Mouse (Mus musculus) heart, adult 2 months (tissue): ENCODE measurements around the gene Kel. TPM values are rescaled to one million over a fixed set of nuclear protein-coding genes. Genes with fewer than 3 reads are reported as not detected.

ENCODE experiments used
- DNase-seq, 2 experiments: peaks; one replicate each; pipeline ENCODE4 v3.0.0; 2021
- H3K27ac ChIP-seq: fragments of 200-600 bp; 2 replicates; pipeline ENCODE4 v1.8.1; 2022
- H3K27me3 ChIP-seq: fragments of 200-500 bp; 2 replicates; pipeline ENCODE4 v1.6.1; 2012; ENCODE audit warnings: mild to moderate bottlenecking, low read length, inconsistent platforms, mixed read lengths; ENCODE audit not compliant: control insufficient read depth, insufficient read depth
- H3K36me3 ChIP-seq: fragments of 200-500 bp; 2 replicates; pipeline ENCODE4 v1.6.1; 2012; ENCODE audit warnings: low read length, inconsistent platforms; ENCODE audit not compliant: control insufficient read depth, insufficient read depth
- H3K4me1 ChIP-seq: fragments of 200-500 bp; 2 replicates; pipeline ENCODE4 v1.6.1; 2011; ENCODE audit warnings: low read length; ENCODE audit not compliant: control insufficient read depth, insufficient read depth
- H3K4me3 ChIP-seq: fragments of 200-600 bp; 2 replicates; pipeline ENCODE4 v1.8.1; 2022
- H3K79me2 ChIP-seq: fragments of 200-500 bp; replicated peaks from 2 replicates; pipeline ENCODE4 v1.6.1; 2012; ENCODE audit warnings: mild to moderate bottlenecking, inconsistent platforms, low read length, moderate library complexity, mixed read lengths; ENCODE audit not compliant: control insufficient read depth, insufficient read depth
- H3K9ac ChIP-seq: fragments of 200-500 bp; 2 replicates; pipeline ENCODE4 v1.6.1; 2012; ENCODE audit warnings: low read depth, mild to moderate bottlenecking, control low read depth, inconsistent platforms, low read length, mixed read lengths
- CTCF ChIP-seq: fragments of 200-600 bp; IDR thresholded peaks from 2 replicates; pipeline ENCODE4 v1.8.1; 2022; ENCODE audit warnings: antibody characterized with exemption, mild to moderate bottlenecking, moderate library complexity
- EP300 ChIP-seq: fragments of 200-500 bp; IDR thresholded peaks from 2 replicates; pipeline ENCODE4 v1.6.1; 2011; ENCODE audit warnings: low read depth, low read length, control low read depth; ENCODE audit not compliant: insufficient read depth
- POLR2A ChIP-seq: fragments of 200-500 bp; IDR thresholded peaks from 2 replicates; pipeline ENCODE4 v1.6.1; 2011; ENCODE audit warnings: mild to moderate bottlenecking, low read depth, low read length, control low read depth; ENCODE audit not compliant: insufficient read depth
- WGBS: fragments of 180-500 bp; shearing (Covaris S2); methylation state at CpG from one replicate; pipeline ENCODE4 v1.1.7; 2018; 5-methylcytosine and 5-hydroxymethylcytosine counted together
- intact Hi-C: fragments of 180-260 bp; cut with DNase I; formaldehyde crosslinking; loops from one replicate; pipeline ENCODE4 v1.15.1; 2025
- polyA plus RNA-seq: library from polyadenylated mRNA; depleted of rRNA; stranded (reverse); fragments of >200 nt; gene quantifications from 2 replicates; pipeline ENCODE4 v1.2.3, GENCODE M21; 2012; rRNA removed
- total RNA-seq, 2 experiments: library from RNA; stranded (reverse); gene quantifications; 2 replicates each; pipeline ENCODE4 v1.2.3; 2021

The Kel gene
- total and polyA plus RNA-seq, 3 experiments: 0.16 to 0.27 TPM; not detected in 1

DNA sequence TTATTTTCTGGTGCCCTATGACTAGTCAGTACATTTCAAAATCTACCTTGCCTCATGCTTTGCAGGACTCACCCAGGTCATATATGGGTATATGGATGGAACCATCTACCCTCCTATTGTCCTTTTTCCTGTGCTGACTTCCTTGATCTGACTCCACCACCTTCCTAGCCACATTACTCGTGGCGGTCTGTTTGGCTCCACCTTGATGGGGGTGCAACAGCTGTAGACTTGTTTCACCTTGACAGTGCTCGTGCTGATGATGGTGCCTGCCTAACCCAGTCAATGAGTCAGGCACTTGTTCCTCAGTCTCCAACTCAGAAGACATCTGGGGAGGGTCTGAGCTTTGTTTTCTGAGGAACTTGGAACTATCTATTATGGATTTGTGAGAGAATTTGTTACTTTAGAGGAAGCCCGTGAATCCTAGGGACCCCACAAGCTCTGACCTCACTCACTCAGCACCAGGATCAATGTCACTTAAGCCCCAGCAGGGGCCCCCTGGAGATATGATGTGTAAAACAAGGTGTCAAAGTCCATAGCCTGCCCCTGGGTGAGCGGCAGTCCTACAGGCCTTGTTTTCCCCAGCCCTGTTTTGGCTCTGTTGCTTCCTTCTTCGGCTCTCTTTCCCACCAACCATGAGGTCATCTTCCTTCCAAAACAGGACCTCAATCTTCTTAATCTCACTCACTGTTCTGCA, 62.8 kb downstream of the Kel start:
- DNase-seq: no peak
- H3K27me3 ChIP-seq: no peaks in the 10 kb centered on the region
- H3K4me3 ChIP-seq: no peak overlapping the region
- no peaks in the 10 kb centered on the region for H3K4me1 ChIP-seq
- 44% methylated on average over 6 of the region's 6 CpGs for WGBS
- intact Hi-C loops: no loop called here
- no peaks in the 10 kb centered on the region for H3K36me3 ChIP-seq
- H3K79me2 ChIP-seq: no peaks in the 10 kb centered on the region
- TF ChIP-seq CTCF (no peak), EP300 (no peak), POLR2A (no peak)
- no peak overlapping the region for H3K27ac ChIP-seq
- H3K9ac ChIP-seq: no peak overlapping the region

- Histone ChIP-seq H3K27ac (no peak overlapping the region), H3K4me1 (no peaks in the 10 kb centered on the region)
- 75% methylated on average over 3 of the region's 3 CpGs for WGBS
Measured at GRCm38 (mm10) chr6:41640449-41640848, 63.7 kb downstream of the Kel start.

GRCm38 (mm10) chr6:41637927-41638506, 66.1 kb downstream of the Kel start:
- intact Hi-C loops: no loop called here
- TF ChIP-seq EP300 (no peak), POLR2A (no peak), CTCF (no peak)

More at GRCm38 (mm10) chr6:41640449-41640848, 63.7 kb downstream of the Kel start:
- DNase-seq: no peak
- Histone ChIP-seq H3K9ac (no peak overlapping the region), H3K4me3 (no peak overlapping the region), H3K27me3 (no peaks in the 10 kb centered on the region), H3K36me3 (no peaks in the 10 kb centered on the region), H3K79me2 (no peaks in the 10 kb centered on the region)
- intact Hi-C loops: no loop called here
- TF ChIP-seq POLR2A (no peak), EP300 (no peak), CTCF (no peak)

DNA sequence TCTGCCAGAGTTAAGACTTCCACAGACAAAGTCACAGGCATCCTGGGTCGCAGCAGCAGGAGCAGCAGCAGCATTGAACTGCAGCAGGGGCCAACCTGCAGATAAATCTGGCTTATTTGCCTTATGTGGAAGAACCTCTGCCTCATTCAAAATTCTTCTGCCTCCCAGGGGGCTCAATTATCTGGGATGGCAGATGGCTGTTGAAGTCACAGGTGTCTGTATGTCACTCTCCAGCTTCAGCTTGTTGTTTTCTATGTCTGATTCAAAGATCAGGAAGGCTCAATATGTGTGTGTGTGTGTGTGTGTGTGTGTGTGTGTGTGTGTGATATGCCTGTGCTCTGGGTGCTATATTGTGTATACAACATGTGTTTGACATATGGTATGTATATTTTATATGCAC, 66.7 kb downstream of the Kel start:
- no peak for TF ChIP-seq EP300
- TF ChIP-seq POLR2A: no peak
- TF ChIP-seq CTCF: no peak
- H3K36me3 ChIP-seq: no peaks in the 10 kb centered on the region
- WGBS: 23% methylated on average over 1 of the region's 1 CpGs
- no peak for DNase-seq
- no peaks in the 10 kb centered on the region for H3K27me3 ChIP-seq
- H3K4me3 ChIP-seq: no peak overlapping the region
- no peaks in the 10 kb centered on the region for H3K4me1 ChIP-seq
- no peak overlapping the region for H3K27ac ChIP-seq
- H3K9ac ChIP-seq: no peak overlapping the region
- no peaks in the 10 kb centered on the region for H3K79me2 ChIP-seq
- intact Hi-C loops: no loop called here

More at GRCm38 (mm10) chr6:41637927-41638506, 66.1 kb downstream of the Kel start:
- Histone ChIP-seq H3K9ac (no peak overlapping the region), H3K27me3 (no peaks in the 10 kb centered on the region), H3K79me2 (no peaks in the 10 kb centered on the region), H3K27ac (no peak overlapping the region), H3K36me3 (no peaks in the 10 kb centered on the region), H3K4me3 (no peak overlapping the region), H3K4me1 (no peaks in the 10 kb centered on the region)
- 67% methylated on average over 6 of the region's 6 CpGs for WGBS
- DNase-seq: no peak

Other genes with a start within 250 kb of the Kel start
- gene Prss1, start 245.4 kb downstream of the Kel start, total RNA-seq: not detected
- not detected in 2 replicates for gene Prss1, start 245.4 kb downstream of the Kel start, polyA plus RNA-seq
- not detected for gene Prss2, start 182.6 kb downstream of the Kel start, total RNA-seq
- 0.67 TPM in 1 of 2 replicates, not detected in the other for gene Prss2, start 182.6 kb downstream of the Kel start, polyA plus RNA-seq
- gene Ephb6, start 98.9 kb downstream of the Kel start, total RNA-seq: 1 to 10 TPM; 1.6 to 2.0 TPM
- 1.9 and 2.1 TPM in 2 replicates for gene Ephb6, start 98.9 kb downstream of the Kel start, polyA plus RNA-seq
- gene Trpv6, start 67.9 kb downstream of the Kel start, total RNA-seq: not detected
- not detected in 2 replicates for gene Trpv6, start 67.9 kb downstream of the Kel start, polyA plus RNA-seq
- not detected for gene Trpv5, start 23.6 kb downstream of the Kel start, total RNA-seq
- gene Trpv5, start 23.6 kb downstream of the Kel start, polyA plus RNA-seq: not detected in 2 replicates
- not detected for gene Llcfc1, start 19.9 kb downstream of the Kel start, total RNA-seq
- 0.35 and 0.47 TPM in 2 replicates for gene Llcfc1, start 19.9 kb downstream of the Kel start, polyA plus RNA-seq
- gene Olfr459, start 70.8 kb upstream of the Kel start, total RNA-seq: not detected
- not detected in 2 replicates for gene Olfr459, start 70.8 kb upstream of the Kel start, polyA plus RNA-seq
- not detected for gene Pip, start 143.2 kb upstream of the Kel start, total RNA-seq
- not detected in 2 replicates for gene Pip, start 143.2 kb upstream of the Kel start, polyA plus RNA-seq
- not detected for gene Sval2, start 148.7 kb upstream of the Kel start, total RNA-seq
- not detected in 2 replicates for gene Sval2, start 148.7 kb upstream of the Kel start, polyA plus RNA-seq
- gene Sval1, start 247.3 kb upstream of the Kel start, total RNA-seq: not detected
- gene Sval1, start 247.3 kb upstream of the Kel start, polyA plus RNA-seq: not detected in 2 replicates